Mouse (Mus musculus) cerebellum, postnatal 36 days (tissue): Measurements from ENCODE around the gene Cacng8.

Experiments
- DNase-seq, 2 experiments: peaks; one replicate each; pipeline ENCODE4 v3.0.0; 2021 to 2022; ENCODE audit warnings: mixed read lengths in 2 of 2

The Cacng8 gene

DNA sequence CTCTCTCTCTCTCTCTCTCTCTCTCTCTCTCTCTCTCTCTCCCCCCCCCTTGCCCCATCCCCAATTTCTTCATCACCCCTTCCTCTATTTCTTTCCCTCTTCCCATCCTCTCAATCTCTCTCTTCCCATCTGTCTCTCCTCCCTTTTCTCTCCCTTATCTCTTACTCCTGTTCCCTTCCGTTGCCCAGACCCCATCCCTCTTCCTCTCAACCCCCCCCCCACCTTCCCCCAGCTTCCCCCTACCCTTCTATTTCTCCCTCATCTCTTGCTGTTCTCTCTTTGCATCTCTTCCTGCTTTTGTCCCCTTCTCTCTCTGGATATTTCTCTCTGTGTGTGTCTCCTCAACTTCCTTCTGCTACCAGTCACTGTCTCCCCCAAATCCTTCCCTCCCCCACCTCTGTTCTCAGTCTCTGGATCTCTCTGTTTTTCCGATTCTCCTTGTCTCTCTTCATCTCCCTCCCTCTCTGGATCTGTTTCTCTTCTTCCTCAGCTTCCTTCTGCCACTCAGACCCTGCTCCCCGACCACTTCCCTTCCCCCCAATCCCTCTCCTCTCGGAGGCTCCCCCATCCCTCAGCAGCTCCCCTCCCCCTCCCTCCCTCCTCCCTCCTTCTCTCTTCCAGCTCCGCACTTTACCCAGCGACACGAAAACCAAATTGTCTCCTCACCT is at the start of gene Cacng8:
Gene Cacng8, plus strand, starts transcription at position 271 of the 668 bp plus-strand sequence.
- no peak for DNase-seq

DNA sequence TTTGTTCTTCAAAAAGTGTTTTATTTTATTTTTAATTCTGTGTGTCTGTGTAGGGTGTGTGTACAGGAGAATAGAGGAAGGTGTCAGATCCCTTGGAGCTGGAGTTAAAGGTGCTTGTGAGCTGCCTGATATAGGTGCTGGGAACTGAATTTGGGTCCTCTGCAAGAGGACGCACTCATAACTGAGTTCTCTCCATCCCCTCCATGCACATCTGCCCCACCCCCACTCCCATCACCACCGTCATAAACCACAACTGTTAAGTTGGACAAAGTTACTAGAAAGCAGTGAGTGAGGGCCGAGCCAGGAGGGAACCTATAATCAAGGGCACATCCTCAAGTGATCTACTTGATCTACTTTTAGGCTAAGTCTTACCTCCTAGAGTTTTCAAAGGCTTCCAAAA is 46.6 kb upstream of the Cacng8 start:
- DNase-seq, result no peak

DNA sequence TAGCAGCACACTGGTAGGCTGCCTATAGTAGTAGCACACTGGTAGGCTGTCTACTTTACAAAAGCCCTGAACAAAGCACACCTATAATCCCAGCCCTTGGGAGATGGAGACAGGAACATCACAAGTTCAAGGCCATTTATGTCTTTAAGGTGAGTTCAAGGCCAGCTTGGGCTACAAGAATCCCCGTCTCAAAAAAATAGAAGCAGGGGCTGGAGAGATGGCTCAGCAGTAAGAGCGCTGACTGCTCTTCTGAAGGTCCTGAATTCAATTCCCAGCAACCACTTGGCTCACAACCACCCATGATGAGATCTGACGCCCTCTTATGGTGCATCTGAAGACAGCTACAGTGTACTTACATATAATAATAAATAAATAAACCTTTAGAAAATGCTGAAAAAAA is 45.2 kb upstream of the Cacng8 start:
- no peak for DNase-seq

DNA sequence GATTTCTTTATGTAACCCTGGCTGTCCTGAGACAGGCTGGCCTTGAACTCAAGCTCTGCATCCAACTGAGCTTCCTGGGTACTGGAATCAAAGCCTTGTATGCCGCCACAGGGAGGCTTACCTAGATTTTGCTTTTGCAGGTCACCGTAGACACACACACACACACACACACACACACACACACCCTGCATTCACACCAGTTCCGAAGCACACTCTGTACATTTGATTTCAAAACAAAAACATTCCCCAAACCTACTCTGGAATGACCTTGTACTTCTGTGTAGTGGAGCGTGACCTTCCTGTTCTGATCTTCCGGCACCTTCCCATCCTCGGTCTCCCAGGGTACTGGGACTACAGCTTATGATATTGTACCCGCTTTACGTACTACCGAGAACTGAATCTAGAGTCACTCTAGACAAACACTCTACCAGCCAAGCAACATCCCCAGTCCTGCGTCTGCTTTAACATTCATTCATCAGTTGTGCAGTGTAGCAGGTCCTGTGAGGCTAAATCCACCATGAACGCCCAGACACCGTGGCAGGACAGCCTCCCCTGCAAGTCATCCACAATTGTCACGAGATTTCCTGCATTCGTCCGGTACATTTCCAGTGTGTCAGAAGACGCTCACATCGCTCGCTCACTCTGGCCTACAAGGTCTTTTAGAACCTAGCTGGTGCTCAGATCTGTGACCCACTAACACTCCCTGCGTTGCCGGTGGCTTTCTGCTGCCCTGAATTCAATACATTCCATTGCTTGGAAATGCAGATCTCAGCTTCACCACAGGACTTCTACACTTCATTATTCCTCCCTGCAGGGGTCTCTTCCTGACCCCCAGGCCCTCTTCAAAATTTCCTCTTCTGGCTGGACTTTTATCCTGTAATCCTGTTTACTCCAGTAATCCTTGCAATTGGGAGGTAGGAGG is 42.9 kb upstream of the Cacng8 start:
- no peak for DNase-seq

DNA sequence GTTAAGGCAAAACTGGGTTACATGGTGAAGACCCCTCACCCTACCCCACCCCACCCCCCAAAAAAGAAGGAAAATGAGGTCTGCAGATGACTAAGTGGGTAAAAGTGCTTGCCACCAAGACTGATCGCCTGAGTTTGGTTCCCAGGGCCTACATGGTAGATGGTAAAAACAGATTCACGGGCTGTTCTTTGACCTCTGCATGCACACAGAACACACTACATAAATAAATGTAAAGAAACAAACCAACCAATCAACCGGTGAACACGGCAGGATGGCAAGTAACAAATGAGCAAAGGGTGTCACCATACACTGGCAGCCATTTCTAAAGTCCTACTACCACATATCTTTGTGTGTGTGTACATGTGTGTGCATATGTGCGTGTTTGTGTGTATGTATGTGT is 42.2 kb upstream of the Cacng8 start:
- DNase-seq, result no peak

DNA sequence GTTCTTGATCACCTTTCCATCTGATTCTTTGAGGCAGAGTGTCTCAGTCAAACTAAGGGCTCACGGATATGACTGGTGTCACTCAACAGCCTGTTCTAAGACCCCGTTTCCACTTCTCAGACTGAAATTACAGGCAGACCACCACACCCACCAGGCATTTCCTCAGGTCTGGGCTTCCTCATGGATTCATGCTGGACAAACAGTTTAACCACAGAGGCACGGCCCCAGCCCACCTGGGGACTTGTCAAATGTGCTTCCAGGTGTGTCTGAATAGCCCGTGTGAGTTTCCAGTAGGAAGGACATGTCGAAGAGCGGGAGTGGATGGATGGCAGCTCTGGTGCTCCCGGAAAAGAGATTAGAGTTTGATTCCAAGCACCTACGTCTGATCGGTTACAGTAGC is 40.7 kb upstream of the Cacng8 start:
- DNase-seq, result no peak

DNA sequence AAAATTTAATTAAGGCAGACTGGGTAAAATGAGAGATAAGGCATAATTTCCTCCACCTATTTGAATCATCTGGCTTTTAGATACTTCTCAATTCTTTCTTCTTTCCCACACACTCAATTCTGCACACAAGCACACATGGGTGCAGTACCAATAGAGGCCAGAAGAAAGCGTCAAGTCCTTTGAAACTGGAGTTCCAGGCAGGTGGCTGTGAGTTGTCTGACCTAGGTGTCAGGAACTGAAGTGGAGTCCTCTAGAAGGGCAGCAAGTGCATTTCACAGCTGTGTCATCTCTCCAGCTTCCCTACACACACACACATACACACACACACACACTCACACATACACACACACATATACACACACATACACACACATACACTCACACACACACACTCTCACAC is 38.9 kb upstream of the Cacng8 start:
- no peak for DNase-seq

DNA sequence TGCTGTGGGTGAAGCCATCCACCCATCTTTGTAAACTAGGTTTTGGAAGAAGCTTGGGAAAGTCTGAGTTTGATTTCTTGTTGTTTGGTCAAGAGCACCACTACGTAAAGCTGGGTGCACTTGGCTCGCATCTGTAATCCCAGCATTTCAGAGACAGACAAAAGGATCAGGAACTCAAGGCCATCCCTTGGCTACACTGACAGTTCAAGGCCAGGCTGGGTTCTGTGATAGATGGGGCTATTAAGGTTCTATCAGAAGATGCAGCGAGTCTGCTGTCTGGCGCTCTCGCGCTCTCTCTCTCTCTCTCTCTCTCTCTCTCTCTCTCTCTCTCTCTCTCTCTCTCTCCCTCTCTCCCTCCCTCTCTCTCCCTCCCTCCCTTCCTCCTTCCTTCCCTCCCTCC is 35.6 kb upstream of the Cacng8 start:
- no peak for DNase-seq

DNA sequence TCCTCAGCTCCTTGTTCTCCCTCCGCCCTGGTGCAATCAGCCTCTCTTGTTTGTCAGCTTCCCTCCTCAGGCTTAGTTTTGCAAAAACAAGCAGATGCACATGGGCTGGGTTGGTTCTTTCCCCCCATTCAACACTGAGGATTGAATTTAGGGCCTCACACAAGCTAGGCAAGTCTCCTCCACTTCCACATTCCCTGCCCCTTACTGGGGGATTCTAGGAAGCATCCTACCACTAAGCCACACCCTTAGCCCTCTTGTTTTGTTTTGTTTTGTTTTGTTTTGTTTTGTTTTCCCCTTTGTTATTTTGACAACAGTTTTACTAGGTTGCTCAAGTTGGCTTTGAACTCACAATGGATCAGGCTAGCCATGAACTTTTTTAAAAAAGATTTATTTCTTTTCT is 29.8 kb upstream of the Cacng8 start:
- no peak for DNase-seq

DNA sequence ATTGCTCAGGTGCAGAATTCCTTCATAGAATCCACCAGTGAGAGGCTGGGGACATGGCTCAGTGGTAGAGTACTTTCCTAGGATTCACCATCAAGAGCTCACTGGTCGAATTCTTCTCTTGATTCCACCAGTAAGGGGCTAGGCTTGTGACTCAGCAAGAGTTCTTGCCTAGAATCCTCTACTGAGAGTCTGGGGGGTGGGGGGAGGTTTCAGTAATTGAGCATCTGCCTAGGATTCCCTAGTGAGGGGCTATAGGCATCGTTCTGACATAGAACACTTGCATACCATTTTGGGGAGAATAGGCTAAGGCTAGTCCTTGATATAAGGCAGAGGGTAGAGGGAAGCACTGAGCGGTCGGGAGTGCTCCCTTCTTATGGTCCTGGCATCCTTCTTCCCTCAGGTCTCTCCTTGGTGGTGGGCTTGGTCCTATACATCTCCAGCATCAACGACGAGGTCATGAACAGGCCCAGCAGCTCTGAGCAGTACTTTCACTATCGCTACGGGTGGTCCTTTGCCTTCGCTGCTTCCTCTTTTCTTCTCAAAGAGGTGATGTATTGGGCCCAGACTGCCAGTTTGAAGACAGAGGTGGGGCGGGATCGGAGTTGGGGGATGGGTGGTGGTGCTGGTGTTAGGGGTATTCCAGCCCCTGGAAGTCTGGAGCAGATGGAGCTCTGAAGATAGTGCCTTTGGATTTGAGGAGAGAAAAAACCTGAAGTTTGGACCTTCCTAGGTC is 24.8 kb upstream of the Cacng8 start:
- DNase-seq, result no peak

DNA sequence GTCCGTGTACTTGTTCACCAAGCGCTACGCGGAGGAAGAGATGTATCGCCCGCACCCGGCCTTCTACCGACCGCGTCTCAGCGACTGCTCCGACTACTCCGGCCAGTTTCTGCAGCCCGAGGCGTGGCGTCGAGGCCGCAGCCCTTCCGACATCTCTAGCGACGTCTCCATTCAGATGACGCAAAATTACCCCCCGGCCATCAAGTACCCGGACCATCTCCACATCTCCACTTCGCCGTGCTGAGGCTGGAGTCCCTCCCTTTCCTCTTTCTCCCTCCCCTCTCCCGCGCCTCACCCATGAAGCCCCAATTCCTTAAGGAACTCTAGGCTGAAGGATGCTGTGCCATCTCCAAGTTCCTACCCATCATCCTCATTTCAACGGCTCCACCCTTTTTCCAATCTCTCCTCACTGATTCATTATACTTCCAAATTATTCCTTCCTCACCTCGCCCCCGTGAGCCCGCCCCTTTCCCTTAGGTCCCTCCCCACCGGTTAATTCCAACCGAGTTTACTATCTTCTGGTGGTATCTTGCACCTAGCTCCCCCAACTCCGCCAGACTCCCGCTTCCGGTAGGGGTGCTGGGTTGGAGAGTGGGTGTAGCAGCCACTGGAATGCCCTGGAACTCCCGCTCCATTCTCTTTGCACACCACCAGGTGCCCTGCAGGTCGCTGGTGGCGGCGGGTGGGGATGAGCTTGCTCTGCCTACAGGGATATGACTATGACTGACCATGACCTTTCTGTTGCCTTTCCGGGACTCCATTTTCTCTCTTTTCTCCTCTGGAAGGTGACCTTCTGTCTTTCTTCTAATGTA is 23.6 kb upstream of the Cacng8 start:
- no peak for DNase-seq

DNA sequence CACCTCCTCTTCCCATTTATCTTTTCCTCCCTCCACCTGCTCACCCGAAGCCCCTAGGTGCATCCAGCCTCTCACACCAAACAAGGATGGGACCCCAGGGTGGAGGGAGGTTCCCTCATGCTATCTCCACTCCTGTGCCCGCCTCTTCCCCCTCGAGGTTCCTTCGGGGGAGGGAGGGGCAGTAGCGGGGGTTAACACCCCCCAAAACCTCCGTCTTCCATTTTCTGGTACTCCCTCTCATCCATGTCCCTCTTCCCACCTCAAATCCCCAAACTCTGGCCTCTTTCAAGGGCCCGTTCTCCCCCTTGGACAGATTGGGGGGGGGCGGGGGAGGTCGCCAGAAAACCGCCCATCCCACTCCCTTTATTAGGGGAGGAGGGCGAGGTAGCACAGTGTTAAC is 22.9 kb upstream of the Cacng8 start:
- no peak for DNase-seq

DNA sequence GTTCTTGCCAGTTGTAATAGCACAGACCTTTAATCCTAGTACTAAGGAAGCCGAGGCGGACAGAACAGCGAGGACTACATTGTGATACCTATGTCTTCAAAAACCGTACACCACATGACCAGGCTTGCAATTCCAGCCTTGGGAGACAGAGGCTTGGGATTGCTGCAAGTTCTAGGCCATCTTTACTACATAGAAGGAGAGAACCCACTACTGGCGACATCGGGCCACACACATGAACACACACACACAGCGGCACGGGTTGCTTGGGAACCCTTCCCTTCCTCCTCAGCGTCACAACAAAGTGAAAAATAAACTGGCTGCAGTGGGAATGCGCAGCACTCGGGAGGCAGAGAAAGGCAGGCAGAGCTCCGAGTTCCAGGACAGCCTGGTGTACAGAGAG is 22.2 kb upstream of the Cacng8 start:
- no peak for DNase-seq

DNA sequence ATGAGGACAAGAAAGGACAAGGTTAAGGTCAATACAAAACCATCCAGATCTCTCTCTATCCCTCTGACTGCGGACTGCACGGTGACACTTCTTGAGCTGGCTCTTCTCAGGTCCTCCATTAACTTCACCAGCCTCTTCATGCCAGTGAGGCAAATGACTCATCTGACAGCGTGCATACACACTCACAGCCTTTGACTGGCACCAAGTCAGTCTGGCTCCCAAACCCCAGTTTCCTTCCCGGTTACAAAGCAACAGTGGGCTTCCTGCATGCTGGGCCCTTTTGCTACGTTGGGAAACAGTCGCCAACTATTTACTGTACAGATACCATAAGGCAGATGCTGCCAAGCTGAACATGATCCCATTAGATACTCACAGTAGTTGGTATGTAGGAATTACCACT is 21.3 kb upstream of the Cacng8 start:
- no peak for DNase-seq

DNA sequence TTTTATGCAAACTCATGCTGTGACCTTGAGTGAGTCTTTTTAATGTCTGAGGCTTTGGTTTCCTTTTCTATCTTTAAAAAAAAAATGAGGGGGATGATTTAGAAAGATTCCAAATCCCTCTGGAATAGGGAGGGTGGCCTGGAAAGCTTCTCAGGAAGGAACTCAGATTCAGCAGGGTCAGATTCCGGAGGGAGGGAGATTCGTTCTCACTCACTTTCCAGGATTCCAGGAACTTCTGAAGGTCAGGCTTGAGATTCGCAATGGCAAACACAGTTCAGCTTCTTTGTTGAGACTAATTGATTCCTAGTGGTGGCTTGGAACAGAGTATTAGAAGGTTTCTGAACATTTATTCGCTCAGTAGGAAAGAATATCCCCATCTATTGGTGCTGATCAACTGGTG is 20.1 kb upstream of the Cacng8 start:
- no peak for DNase-seq

DNA sequence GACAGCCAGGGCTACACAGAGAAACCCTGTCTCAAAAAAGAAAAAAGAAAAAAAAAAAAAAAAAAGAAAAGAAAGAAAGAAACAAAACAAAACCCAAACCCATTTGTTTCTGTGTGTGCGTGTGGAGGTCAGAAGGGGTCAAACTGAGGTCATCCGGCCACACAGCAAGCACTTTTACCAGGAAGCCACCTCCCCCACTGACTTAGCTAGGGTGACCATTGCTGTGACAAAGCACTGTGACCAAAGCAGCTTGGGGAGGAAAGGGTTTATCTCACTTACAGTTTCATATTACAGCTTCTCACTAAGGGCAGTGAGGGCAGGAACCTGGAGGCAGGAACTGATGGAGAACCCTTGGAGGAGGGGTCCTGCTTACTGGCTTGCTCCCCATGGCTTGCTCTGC is 18.1 kb upstream of the Cacng8 start:
- no peak for DNase-seq

DNA sequence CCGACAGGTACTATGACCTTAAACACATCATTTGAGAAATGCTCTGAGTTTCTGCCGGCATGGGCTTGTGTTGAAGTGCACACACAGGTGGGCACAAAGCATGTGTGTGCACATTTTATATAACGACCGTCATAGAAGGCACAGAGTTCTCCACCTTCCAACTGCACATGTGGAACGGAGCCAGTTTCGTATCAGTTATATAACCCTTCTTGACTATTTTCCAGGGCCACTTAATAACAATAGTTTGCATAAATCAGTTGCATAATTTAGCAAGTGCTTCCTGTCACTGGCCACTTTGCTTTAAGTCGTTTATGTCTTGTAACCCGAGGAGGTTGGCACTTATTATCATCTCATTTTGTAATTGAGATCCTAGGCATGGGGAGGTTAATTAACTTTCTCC is 16.7 kb upstream of the Cacng8 start:
- no peak for DNase-seq

DNA sequence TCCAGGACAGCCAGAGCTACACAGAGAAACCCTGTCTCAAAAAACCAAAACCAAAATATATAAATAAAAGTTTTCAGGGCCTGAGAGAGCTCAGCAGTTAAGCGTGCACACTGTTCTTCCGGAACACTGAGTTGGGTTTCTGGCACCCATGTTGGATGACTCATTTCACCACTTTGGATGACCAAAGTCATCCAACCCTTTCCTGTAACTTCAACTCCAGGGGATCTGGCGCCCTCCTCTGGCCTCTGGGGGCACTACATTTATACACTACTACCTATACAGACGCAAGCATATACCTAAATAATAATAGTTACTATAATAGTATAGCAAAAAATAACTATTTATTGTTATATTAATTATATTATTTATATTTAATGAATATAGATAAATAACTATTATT is 13.7 kb upstream of the Cacng8 start:
- peak; percentile 51 to 63 for DNase-seq

DNA sequence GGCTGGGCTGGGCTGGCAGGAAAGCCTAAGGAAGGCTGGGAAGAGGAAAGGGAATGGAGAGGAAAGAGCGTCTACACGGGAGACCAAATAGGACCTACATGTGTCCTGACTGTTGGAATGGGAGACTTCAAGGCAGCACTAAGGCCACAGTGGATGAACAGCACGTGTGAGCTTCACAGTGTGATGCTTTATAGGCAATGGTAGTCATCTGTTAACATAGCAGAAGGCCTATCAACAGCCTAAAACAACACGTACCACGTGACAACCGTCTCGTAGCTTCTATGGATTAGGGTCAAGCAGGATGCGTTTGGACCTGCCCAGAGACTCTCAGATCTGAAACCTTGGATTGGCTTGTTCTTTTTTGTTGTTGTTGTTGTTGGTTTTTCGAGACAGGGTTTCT is 8.4 kb upstream of the Cacng8 start:
- no peak for DNase-seq

DNA sequence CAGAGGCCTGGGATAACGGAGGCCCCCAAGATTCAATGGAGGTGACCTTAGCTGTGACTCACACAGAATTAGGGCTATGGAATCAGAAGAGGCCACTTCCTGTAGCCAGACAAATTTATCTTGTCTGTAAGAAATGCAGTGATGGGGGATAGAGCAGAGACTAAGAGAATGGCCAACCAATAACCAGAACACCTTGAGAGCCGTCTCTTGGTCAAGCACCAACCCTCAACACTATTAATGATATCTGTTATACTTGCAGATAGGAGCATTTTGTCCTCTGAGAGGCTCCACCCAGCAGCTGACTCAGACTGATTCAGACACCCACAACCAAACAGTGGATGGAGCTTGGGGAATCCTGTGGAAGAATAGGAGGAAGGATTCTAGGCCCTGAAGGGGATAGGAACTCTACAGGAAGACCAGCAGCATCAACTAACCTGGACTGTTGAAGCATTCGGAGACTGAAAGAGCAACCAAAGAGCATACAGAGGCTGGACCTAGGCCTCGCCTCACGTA is 5.6 kb upstream of the Cacng8 start:
- no peak for DNase-seq

DNA sequence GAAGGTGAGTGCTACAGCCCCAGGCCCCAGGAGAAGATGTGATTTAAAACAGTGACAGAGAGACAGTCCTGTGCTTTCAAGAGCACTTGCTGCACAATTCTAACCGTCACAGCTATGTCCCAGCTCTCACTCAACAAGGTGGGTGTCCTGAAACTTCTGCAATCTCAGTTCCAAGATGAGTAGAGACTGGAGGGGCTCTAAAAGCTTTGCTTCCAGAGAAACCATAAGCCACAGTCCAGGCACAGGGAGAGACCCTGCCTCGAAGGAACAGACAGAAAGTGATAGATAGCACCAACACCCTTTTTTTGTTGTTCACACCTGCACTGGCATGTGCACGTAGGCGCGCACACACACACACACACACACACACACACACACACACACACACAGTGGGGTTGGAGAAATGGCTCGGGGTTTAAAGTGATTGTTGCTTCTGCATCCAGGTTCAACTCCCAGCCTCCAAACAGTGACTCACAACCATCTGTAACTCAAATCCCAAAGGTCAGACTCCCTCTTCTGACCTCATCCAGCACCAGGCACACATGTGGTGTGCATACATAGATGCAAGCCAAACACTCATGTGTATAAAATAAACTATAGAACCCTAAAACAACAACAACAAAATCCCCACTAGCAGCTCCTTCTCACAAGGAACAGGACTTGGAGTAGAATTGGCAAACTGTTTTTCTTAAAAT is 4.3 kb upstream of the Cacng8 start:
- DNase-seq, result no peak

DNA sequence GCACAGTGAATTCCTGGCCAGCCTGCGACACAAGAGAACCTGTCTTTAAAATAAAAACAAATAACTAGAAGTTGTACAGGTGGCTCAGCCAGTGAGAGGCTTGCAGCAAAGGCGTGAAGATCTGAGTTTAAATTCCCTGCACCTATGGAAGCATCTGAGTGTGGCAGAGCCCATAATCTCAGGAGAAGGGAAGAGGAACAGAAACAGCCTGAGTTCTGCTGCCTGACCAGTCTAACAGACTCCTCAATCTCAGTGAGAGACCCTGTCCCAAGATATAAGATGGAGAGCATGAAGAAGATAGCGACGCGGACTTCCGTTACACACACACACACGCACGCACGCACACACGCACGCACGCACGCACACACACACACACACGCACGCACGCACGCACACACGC is 2.7 kb upstream of the Cacng8 start:
- DNase-seq, result no peak
